In genomic region chr1:59789741-59790140, GRCm38 (mm10) we compare ENCODE assay signal across 13 mouse cellular contexts. TPM values are rescaled to one million over a fixed set of nuclear protein-coding genes. Genes with fewer than 3 reads are reported as not detected.
DNase-seq lines count a peak whose midpoint lies in the region; ATAC-seq and TF ChIP-seq lines count a peak whose summit lies in the region.
"Had no signal": no experiment of that assay in that cellular context is flagged by ENCODE, and none has a peak within 500 bp of the region (broad histone marks: within the 10 kb centered on the region; RNA-seq: fewer than 3 reads in every experiment).

No protein-coding gene starts in this region.

- intact Hi-C loops in left cerebral cortex, adult 2 months (cut with DNase I): no loop called here

- no peak for ATAC-seq in embryonic facial prominence, embryonic 14.5 days (ENCODE audit: low read depth)
- no peak for ATAC-seq in granulocyte monocyte progenitor cell, adult 5-6 weeks (replicated peaks; ENCODE audit: poor library complexity, severe bottlenecking)
- ATAC-seq in kidney, embryonic 15.5 days (replicated peaks; ENCODE audit: low FRiP score): no peak

- H3K4me2 ChIP-seq in embryonic facial prominence, embryonic 14.5 days (ENCODE audit: low read depth, low read length): no peak overlapping the region
- no peak overlapping the region for H3K4me2 ChIP-seq in kidney, embryonic 15.5 days
- H3K4me2 ChIP-seq: heart, embryonic 13.5 days; limb, embryonic 12.5 days; neural tube, embryonic 12.5 days had no signal

- no peaks in the 10 kb centered on the region for H3K27me3 ChIP-seq in embryonic facial prominence, embryonic 14.5 days (replicated peaks; ENCODE audit: control insufficient read depth, insufficient read depth, low read length)
- H3K27me3 ChIP-seq in embryonic facial prominence, embryonic 10.5 days (replicated peaks; ENCODE audit: low read depth, poor library complexity, severe bottlenecking): no peaks in the 10 kb centered on the region
- H3K27me3 ChIP-seq in kidney, embryonic 15.5 days: no peaks in the 10 kb centered on the region
- H3K27me3 ChIP-seq: heart, embryonic 13.5 days; limb, embryonic 12.5 days; neural tube, embryonic 12.5 days had no signal

- no peak overlapping the region for H3K4me3 ChIP-seq in embryonic facial prominence, embryonic 14.5 days (ENCODE audit: low read depth, low read length)
- no peak overlapping the region for H3K4me3 ChIP-seq in embryonic facial prominence, embryonic 10.5 days
- H3K4me3 ChIP-seq in left cerebral cortex, adult 2 months: no peak overlapping the region
- H3K4me3 ChIP-seq in kidney, embryonic 15.5 days (replicated peaks): no peak overlapping the region
- H3K4me3 ChIP-seq: heart, embryonic 13.5 days; limb, embryonic 12.5 days; neural tube, embryonic 12.5 days had no signal

- no peak overlapping the region for H3K27ac ChIP-seq in embryonic facial prominence, embryonic 14.5 days (replicated peaks; ENCODE audit: low read depth, low read length)
- no peak overlapping the region for H3K27ac ChIP-seq in embryonic facial prominence, embryonic 10.5 days (replicated peaks)
- H3K27ac ChIP-seq in left cerebral cortex, adult 2 months: no peak overlapping the region
- no peak overlapping the region for H3K27ac ChIP-seq in kidney, embryonic 15.5 days
- H3K27ac ChIP-seq: heart, embryonic 13.5 days; limb, embryonic 12.5 days; neural tube, embryonic 12.5 days had no signal

- no peak overlapping the region for H3K9ac ChIP-seq in embryonic facial prominence, embryonic 14.5 days (ENCODE audit: low read depth, low read length)
- H3K9ac ChIP-seq in kidney, embryonic 15.5 days: no peak overlapping the region
- H3K9ac ChIP-seq: heart, embryonic 13.5 days; limb, embryonic 12.5 days; neural tube, embryonic 12.5 days had no signal

- H3K4me1 ChIP-seq in embryonic facial prominence, embryonic 14.5 days (ENCODE audit: control insufficient read depth, insufficient read depth, low read length): no peaks in the 10 kb centered on the region
- H3K4me1 ChIP-seq in embryonic facial prominence, embryonic 10.5 days: no peaks in the 10 kb centered on the region
- H3K4me1 ChIP-seq in kidney, embryonic 15.5 days: 0 out of 2 replicates have a peak, but pooled peaks cover 2% of the 10 kb centered on the region
- H3K4me1 ChIP-seq: limb, embryonic 12.5 days had no signal

- H3K9me3 ChIP-seq in embryonic facial prominence, embryonic 14.5 days (ENCODE audit: control insufficient read depth, low read length): no peaks in the 10 kb centered on the region
- no peaks in the 10 kb centered on the region for H3K9me3 ChIP-seq in embryonic facial prominence, embryonic 10.5 days
- no peaks in the 10 kb centered on the region for H3K9me3 ChIP-seq in kidney, embryonic 15.5 days (replicated peaks)
- H3K9me3 ChIP-seq: heart, embryonic 13.5 days; limb, embryonic 12.5 days; neural tube, embryonic 12.5 days had no signal

- WGBS in embryonic facial prominence, embryonic 14.5 days: 84% methylated on average over 5 of the region's 5 CpGs
- WGBS in embryonic facial prominence, embryonic 10.5 days: 93% methylated on average over 5 of the region's 5 CpGs
- WGBS in kidney, embryonic 15.5 days: 87% methylated on average over 5 of the region's 5 CpGs

- TF ChIP-seq CTCF in left cerebral cortex, adult 2 months (IDR thresholded peaks at IDR 0.05): peak; percentile 15; the same call in 1 of the 2 replicates

- peak; percentile 43 for DNase-seq in embryonic facial prominence, embryonic 14.5 days (ENCODE audit: low spot score)
- DNase-seq in embryonic facial prominence, embryonic 10.5 days (ENCODE audit: low spot score): no peak
- no peak for DNase-seq in left cerebral cortex, adult 2 months (ENCODE audit: extremely low spot score in 1 of 2, low spot score in 2 of 2)
- DNase-seq in left cerebral cortex, adult 18-20 months (ENCODE audit: low spot score in 2 of 2): no peak
- peak; percentile 38 for DNase-seq in 416B (ENCODE audit: low read depth)
- peak; percentile 8 to 14 for DNase-seq in cerebellum, postnatal 36 days
- DNase-seq: B cell, adult 2 months; kidney, postnatal 4 days had no signal

- no peaks in the 10 kb centered on the region for H3K36me3 ChIP-seq in embryonic facial prominence, embryonic 14.5 days (ENCODE audit: control insufficient read depth, insufficient read depth, low read length)
- H3K36me3 ChIP-seq in embryonic facial prominence, embryonic 10.5 days (replicated peaks): peaks cover 15% of the 10 kb centered on the region
- H3K36me3 ChIP-seq in kidney, embryonic 15.5 days: no peaks in the 10 kb centered on the region
- H3K36me3 ChIP-seq: neural tube, embryonic 12.5 days had no signal

RNA-seq across cellular contexts. Expression of gene Bmpr2, which starts 26.5 kb away (rescaled TPM):
- polyA plus RNA-seq in embryonic facial prominence, embryonic 14.5 days (2014; fragmentation: Nextera tagmentation; extraction: Ambion mirVana): 13.9 and 15.4 TPM in 2 replicates
- polyA plus RNA-seq in embryonic facial prominence, embryonic 10.5 days (2016; fragmentation: Nextera tagmentation; extraction: Ambion mirVana): 6.4 and 7.1 TPM in 2 replicates
- total RNA-seq in left cerebral cortex, adult 2 months (2021): 100 to 1,000 TPM in 1 of 2 experiments, 10 to 100 TPM in 1; 99.9 to 100 TPM
- total RNA-seq in left cerebral cortex, adult 18-20 months (2021): 10 to 100 TPM; 90.8 to 91.0 TPM
- 12.5 and 14.5 TPM in 2 replicates for total RNA-seq in granulocyte monocyte progenitor cell, adult 5-6 weeks (2014; fragmentation: Nextera tagmentation)
- total RNA-seq in granulocyte monocyte progenitor cell, adult 5-6 weeks (2017): 5.7 and 11.8 TPM in 2 replicates
- 8.1 and 8.3 TPM in 2 replicates for polyA plus RNA-seq in kidney, embryonic 15.5 days (2015; fragmentation: Nextera tagmentation; extraction: Ambion mirVana)

Comparison
In these comparisons a context has a peak if more than half of its experiments do, and no peak if none do; other contexts are left out.
1. DNase-seq: peak in embryonic facial prominence, embryonic 14.5 days (single experiment), 416B (single experiment) and cerebellum, postnatal 36 days (2 of 2); none in embryonic facial prominence, embryonic 10.5 days (single experiment), left cerebral cortex, adult 2 months (0 of 2) and left cerebral cortex, adult 18-20 months (0 of 2).
2. RNA of gene Bmpr2, which starts 26.5 kb away (total RNA-seq): 99.9 to 100 TPM in left cerebral cortex, adult 2 months and 90.8 to 91.0 TPM in left cerebral cortex, adult 18-20 months; 5.7 to 14.5 TPM in granulocyte monocyte progenitor cell, adult 5-6 weeks; every median in the first group is over 4 times any median in the second.